Mouse (Mus musculus): ENCODE results near the gene Cdk14.

DNA sequence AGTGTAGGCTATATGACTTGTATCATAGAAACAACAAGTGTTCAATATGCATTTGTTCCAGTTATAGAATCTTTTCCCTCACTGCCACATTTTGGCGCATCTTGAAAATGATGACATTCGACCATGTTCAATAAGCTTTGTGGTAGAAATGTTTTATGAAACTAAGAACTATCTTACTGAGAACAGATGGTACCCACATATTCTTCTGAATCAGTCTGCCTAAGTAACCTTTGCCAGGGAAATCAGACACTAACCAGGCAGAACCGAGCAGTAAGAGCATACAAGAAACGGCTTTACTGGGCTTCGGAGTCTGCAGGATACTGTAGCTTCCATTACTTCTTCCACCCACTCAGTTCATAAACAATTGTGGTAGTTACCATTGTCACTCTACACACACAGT is 255.8 kb downstream of the Cdk14 start:
- no peak for TF ChIP-seq HCFC1 (IDR thresholded peaks at IDR 0.05; ENCODE audit: borderline replicate concordance, insufficient read depth, low read length)
- no peak for TF ChIP-seq CHD2 (IDR thresholded peaks at IDR 0.05; ENCODE audit: low read depth, low read length)
- TF ChIP-seq ZNF384 (IDR thresholded peaks at IDR 0.05; ENCODE audit: low read depth, low read length), result no peak

All from ES-E14 (cell line).